Mouse (Mus musculus) kidney, postnatal 10 days (tissue): ENCODE data around the gene Dlk2.
A peak's percentile ranks its signal among the peaks of the same experiment; 100 is the strongest.

Experiments
- DNase-seq: peaks from one replicate; pipeline ENCODE4 v3.0.0; 2021; ENCODE audit warnings: mixed read lengths

Dlk2 gene

GRCm38 (mm10) chr17:46322046-46322823 is 25.0 kb downstream of the Dlk2 start:
- DNase-seq: no peak

- no peak for DNase-seq
Measured at GRCm38 (mm10) chr17:46327413-46327905, 30.2 kb downstream of the Dlk2 start.

GRCm38 (mm10) chr17:46327906-46328534 is 30.8 kb downstream of the Dlk2 start, which contains the start of gene Abcc10:
Abcc10 (minus strand) TSS chr17:46328352.
- DNase-seq: peak; percentile 97

GRCm38 (mm10) chr17:46328723-46329122 is 31.5 kb downstream of the Dlk2 start:
- DNase-seq: no peak

- no peak for DNase-seq
Measured at GRCm38 (mm10) chr17:46336475-46336874, 39.3 kb downstream of the Dlk2 start.

- DNase-seq: no peak
Measured at GRCm38 (mm10) chr17:46341208-46341607, 44.0 kb downstream of the Dlk2 start.

GRCm38 (mm10) chr17:46351026-46351700 is 53.9 kb downstream of the Dlk2 start:
- DNase-seq: no peak
